Mouse (Mus musculus): Measurements from ENCODE around the gene Ctdspl.

The Ctdspl gene

DNA sequence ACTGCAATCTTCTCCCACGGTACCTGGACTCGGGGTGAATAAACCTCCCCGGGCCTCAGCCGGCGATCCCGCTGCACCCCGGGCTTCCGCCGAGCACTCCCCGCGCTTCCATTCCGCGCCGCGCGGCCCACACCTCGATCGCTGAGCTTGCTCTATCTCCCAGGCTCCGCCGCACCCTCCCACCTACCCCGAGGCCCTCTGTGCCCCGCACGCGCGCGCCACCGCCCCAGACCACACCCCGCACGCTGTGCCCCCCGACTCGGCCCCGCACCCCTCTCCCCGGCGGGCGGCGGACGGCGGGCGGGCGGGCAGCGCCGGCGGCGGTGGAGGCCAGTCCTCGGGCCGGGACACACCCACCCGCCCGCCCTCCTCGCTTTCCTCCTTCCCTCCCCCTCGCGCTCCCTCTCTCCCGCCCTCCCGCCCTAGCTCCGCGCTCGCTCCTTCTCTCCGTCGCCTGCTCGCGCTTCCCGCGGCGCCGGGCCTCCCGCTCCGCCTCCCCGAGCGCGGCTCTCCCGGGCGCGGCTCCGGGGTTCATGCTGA lies at the start of gene Ctdspl:
Gene Ctdspl (plus strand): TSS at position 343 of the 540 bp plus-strand sequence.
- peak in 1 of 2 experiments; percentile 54 for DNase-seq (ENCODE audit: low spot score in 2 of 2)

GRCm38 (mm10) chr9:118876902-118877301 lies 49.4 kb upstream of the Ctdspl start:
- DNase-seq (ENCODE audit: low spot score in 2 of 2): no peak

DNA sequence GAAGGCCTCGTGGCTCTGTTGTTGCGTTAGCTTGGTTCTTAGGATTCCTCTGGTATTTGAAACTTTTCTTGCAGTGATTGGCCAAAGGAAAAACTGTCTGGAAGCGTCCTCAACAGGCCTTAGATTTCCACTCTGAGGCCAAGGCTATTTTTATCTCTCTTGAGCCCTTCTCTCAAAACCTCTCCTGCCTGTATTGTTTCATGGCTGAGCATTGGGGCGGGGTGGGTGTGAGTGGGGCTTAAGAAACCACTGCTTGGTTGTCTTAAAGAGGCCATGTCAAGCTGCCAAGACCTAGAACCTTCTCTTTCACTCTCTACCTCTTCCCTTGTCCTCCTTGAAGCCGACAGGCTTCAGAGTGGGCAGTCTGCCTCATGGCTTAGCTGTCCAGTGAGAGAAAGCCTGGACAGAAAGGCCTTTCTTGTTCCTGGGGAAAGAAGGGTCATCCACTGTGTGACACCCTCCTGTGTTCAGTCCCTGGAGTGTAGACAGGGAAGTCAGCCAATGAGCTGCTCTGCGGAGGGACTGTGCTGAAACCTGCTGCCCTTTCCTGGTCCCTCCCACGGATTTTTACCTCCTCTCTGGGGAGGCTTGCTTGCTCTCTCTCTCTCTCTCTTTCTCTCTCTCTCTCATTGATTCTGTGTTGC lies 48.8 kb upstream of the Ctdspl start:
- DNase-seq (ENCODE audit: low spot score in 2 of 2): peak; percentile 25 to 39

DNA sequence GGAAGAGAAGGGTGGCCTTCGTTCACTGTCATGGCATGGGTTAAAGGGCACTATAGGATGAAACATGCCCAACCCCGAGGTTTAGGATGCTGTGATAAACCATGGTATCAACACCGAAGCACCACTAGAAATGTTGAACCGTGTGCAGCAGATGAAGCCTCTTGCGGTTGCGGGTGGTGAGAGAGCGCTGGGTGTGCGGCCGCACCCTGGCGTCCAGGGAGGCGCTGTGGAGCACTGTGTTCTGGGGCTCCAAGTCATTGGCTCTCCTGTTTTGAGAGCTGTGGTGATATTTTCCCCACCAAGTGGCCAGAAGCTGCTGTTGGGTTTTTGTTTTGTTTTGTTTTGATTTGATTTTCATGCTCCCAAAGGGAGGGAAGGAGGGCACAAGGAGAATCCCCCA lies 47.7 kb upstream of the Ctdspl start:
- no peak for DNase-seq (ENCODE audit: low spot score in 2 of 2)

- DNase-seq (ENCODE audit: low spot score in 2 of 2): no peak
These were observed 44.8 kb upstream of the Ctdspl start for GRCm38 (mm10) chr9:118881281-118881945.

GRCm38 (mm10) chr9:118881946-118882284 lies 44.3 kb upstream of the Ctdspl start:
- DNase-seq (ENCODE audit: low spot score in 2 of 2): no peak

- DNase-seq (ENCODE audit: low spot score in 2 of 2): no peak
These were observed 43.1 kb upstream of the Ctdspl start for GRCm38 (mm10) chr9:118883150-118883549.

DNA sequence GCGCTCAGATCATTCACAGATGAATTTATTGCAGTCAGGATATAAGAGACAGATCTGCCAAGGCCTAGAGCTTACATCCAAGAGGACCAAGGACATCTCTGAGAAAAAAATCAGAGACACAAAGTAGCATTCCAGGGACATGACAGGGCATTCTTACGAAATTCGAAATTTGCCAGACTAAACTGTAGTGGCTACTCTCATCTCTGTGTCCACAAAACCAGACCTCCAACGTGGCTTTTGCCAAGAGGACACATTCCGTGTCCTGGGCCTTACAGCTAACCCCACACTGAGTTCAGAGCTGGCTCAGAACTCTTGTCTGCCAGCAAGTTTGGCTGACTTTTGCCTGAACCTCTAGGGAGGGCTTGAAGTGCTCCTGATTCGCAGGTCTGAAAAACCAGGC lies 40.5 kb upstream of the Ctdspl start:
- DNase-seq (ENCODE audit: low spot score in 2 of 2): peak; percentile 22 to 57

GRCm38 (mm10) chr9:118887201-118887600 lies 39.1 kb upstream of the Ctdspl start:
- peak; percentile 39 to 53 for DNase-seq (ENCODE audit: low spot score in 2 of 2)

GRCm38 (mm10) chr9:118887734-118888133 lies 38.5 kb upstream of the Ctdspl start:
- DNase-seq (ENCODE audit: low spot score in 2 of 2): no peak

- no peak for DNase-seq (ENCODE audit: low spot score in 2 of 2)
These were observed 36.1 kb upstream of the Ctdspl start for GRCm38 (mm10) chr9:118890149-118890548.

DNA sequence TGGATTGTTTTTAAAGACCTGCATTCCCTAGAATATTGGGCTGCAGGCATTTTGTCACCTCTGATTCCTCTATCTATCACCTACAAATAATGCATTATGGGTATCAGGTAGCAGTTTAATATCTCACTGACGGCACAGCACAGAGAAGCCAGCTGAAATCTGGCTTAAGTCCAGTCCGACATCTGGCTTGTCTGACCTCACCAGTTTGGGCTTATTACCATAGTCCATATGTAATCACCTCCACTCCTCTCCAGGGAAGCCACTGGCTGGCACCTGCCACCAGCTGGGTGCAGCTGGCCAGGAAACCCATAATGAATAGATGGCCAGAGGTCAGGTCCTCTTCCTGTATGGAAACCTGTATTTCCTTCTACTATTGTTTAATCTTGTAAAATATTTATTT lies 35.6 kb upstream of the Ctdspl start:
- DNase-seq (ENCODE audit: low spot score in 2 of 2): no peak

- no peak for DNase-seq (ENCODE audit: low spot score in 2 of 2)
These were observed 35.2 kb upstream of the Ctdspl start for GRCm38 (mm10) chr9:118891068-118891467.

- DNase-seq (ENCODE audit: low spot score in 2 of 2): no peak
These were observed 34.7 kb upstream of the Ctdspl start for GRCm38 (mm10) chr9:118891593-118891992.

DNA sequence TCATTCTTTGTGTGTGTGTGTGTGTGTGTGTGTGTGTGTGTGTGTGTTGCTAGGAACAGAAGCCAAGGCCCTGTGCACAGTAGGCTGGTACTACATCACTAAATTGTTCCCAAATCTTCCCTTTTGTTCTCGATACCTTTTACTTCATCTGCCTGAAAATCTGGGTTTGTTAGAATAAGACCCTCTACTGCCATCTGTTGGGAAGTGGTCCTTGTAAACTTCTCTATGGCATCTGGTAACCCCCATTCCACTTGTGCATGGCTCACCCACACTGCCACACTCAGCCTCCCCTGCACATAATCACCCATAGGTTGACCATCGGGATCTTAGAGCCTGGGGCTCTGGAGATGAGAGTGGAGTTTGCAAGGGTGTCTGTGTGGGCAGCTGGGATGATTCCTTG lies 31.2 kb upstream of the Ctdspl start:
- no peak for DNase-seq (ENCODE audit: low spot score in 2 of 2)

DNA sequence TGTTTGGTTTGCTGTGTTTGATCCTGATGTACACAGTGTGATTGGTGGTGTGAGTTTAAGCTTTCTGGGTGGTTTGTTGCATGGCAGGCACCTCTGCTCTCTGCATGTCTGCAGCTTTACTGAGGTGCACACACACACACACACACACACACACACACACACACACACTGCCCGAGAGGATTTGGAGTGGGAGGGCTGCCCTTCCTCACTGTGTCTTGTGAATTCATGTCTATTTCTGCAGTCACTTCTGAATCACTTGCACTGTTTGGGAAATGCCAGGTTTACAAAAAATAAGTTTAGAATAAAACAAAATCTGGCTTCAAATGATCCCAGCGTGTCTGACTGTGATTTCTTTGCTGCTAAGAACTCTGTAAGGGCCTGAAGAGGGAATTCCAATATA lies 25.6 kb upstream of the Ctdspl start:
- no peak for DNase-seq (ENCODE audit: low spot score in 2 of 2)

GRCm38 (mm10) chr9:118901917-118902316 lies 24.3 kb upstream of the Ctdspl start:
- no peak for DNase-seq (ENCODE audit: low spot score in 2 of 2)

- DNase-seq (ENCODE audit: low spot score in 2 of 2): peak; percentile 70 to 83
These were observed 18.2 kb upstream of the Ctdspl start for GRCm38 (mm10) chr9:118907934-118908620.

DNA sequence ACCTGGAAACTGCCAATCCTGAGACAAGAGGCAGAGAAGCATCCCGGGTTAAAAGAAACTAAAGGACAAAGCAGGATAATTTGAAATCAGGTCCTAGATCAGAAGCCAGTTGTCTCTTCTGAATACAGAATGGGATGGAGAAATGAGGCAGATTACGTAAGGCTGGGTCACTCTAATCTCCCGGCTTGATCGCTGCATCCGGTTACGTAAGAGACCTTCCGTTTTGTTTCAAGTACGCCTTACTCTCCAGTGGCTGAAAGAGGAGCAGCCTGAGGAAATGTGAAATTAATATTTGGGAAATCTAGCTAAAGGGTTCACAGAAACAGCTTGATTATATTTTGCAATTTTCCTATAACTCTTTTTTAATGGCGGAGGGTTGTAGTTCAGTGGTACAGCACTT lies 13.2 kb upstream of the Ctdspl start:
- DNase-seq (ENCODE audit: low spot score in 2 of 2): no peak

- no peak for DNase-seq (ENCODE audit: low spot score in 2 of 2)
These were observed 12.6 kb upstream of the Ctdspl start for GRCm38 (mm10) chr9:118913613-118914012.

DNA sequence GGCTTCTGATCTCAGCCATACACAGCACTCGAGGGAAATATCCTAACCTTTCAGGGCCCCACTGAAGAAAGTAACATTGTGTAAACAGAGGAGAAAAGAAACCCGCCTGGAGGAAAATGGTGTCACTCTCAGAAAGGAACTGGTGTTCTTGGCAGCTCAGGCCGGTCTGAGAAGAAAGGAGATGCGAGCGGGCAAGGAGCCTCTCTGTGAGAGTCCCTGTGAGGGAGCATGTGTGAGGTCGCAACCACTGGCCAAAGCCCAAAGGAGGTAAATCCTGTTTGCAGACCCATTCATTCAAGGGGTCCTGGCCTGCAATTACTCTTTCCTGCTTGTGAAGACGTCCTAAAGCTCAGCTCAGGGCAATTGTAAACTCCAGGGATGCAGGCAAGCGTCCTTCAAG lies 11.7 kb upstream of the Ctdspl start:
- DNase-seq (ENCODE audit: low spot score in 2 of 2): no peak

DNA sequence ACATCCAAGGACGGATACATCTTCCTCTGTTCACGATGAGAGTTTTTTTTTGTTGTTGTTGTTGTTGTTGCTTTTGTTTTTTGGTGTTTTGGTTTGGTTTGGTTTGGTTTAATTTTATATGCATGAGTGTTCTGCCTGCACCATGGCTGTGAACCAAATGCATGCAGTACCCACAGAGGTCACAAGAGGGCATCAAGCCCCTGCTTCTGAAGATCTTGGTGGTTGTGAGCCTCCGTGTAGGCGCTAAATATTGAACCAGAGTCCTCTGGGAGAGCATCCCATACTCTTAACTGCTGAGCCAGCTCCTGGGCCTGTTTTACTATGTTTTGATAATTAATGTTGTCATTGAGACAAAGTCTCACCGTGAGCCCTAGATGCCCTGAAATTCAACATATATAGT lies 11.0 kb upstream of the Ctdspl start:
- DNase-seq (ENCODE audit: low spot score in 2 of 2): no peak

DNA sequence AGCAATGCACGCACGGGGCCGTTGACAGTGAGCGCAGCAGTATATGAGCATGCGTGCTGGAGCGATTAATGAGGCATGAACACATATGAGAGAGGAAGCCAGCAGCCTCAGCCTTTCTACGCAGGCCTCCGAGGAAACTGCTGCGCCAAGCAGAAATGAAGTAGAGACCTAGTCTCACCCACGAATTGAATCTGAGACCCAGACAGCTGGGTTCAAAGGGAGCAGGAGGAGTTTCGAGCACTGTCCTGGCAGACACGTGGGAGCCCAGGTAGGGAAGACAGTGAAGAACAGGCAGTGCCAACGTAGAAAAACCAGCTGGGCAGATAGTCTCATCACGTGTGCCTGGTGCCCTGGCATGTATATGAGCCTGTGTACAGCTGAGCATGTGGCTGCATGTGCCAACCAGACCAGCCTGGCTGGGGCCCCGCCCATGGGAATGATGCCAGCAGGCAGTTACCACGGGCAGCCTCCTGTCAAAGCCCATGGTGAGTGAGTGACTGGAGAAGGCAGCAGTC lies 6.5 kb upstream of the Ctdspl start:
- no peak for DNase-seq (ENCODE audit: low spot score in 2 of 2)

Data from heart, adult 9 months (tissue).